In genomic region chr15:84685417-84685816, GRCm38 (mm10) we compare ENCODE assay signal across 11 mouse cellular contexts. TPM values are rescaled to one million over a fixed set of nuclear protein-coding genes. Genes with fewer than 3 reads are reported as not detected.
DNase-seq lines count a peak whose midpoint lies in the region; ATAC-seq lines count a peak whose summit lies in the region.
"Had no signal": no experiment of that assay in that cellular context is flagged by ENCODE, and none has a peak within 500 bp of the region (broad histone marks: within the 10 kb centered on the region; RNA-seq: fewer than 3 reads in every experiment).

No protein-coding gene starts in this region.

- H3K27me3 ChIP-seq in liver, embryonic 11.5 days (replicated peaks; ENCODE audit: control insufficient read depth, insufficient read depth, low read length): no peaks in the 10 kb centered on the region
- peaks cover 30% of the 10 kb centered on the region for H3K27me3 ChIP-seq in forebrain, embryonic 13.5 days

- ATAC-seq in liver, embryonic 11.5 days (replicated peaks; ENCODE audit: low FRiP score): no peak
- peak; percentile 82 to 90 for ATAC-seq in hematopoietic stem cell, adult 5-6 weeks (replicated peaks in 1 of 2; ENCODE audit: insufficient read depth in 1 of 2, low FRiP score in 2 of 2, low TSS enrichment in 1 of 2, low read depth in 1 of 2, poor library complexity in 2 of 2, severe bottlenecking in 2 of 2)
- ATAC-seq in forebrain, embryonic 13.5 days: no peak
- ATAC-seq: midbrain, embryonic 16.5 days had no signal

- WGBS in liver, embryonic 11.5 days: 27% methylated on average over 3 of the region's 3 CpGs
- 77% methylated on average over 3 of the region's 3 CpGs for WGBS in forebrain, embryonic 13.5 days

- peak; percentile 22 for DNase-seq in liver
- no peak for DNase-seq in liver, embryonic 11.5 days (ENCODE audit: low spot score)
- DNase-seq in T-cell, adult 2 months (ENCODE audit: low spot score): peak; percentile 12
- DNase-seq in spleen, adult 18-20 months: peak; percentile 67 to 84
- DNase-seq in frontal cortex, postnatal 10 days (ENCODE audit: low spot score in 2 of 2): no peak
- DNase-seq: cerebellum, adult 11-12 months; heart, postnatal 10 days had no signal

- H3K4me1 ChIP-seq in liver, embryonic 11.5 days (replicated peaks; ENCODE audit: control insufficient read depth, insufficient read depth, low read length): peaks cover 32% of the 10 kb centered on the region
- peaks cover 14% of the 10 kb centered on the region for H3K4me1 ChIP-seq in forebrain, embryonic 13.5 days

- no peak overlapping the region for H3K4me3 ChIP-seq in liver, embryonic 11.5 days (ENCODE audit: low read depth, low read length)
- H3K4me3 ChIP-seq in forebrain, embryonic 13.5 days: no peak overlapping the region

- H3K27ac ChIP-seq in liver, embryonic 11.5 days (ENCODE audit: low read depth, low read length): no peak overlapping the region
- H3K27ac ChIP-seq in forebrain, embryonic 13.5 days: no peak overlapping the region
- H3K27ac ChIP-seq: liver, embryonic 14.5 days had no signal

- H3K36me3 ChIP-seq in liver, embryonic 11.5 days (ENCODE audit: control insufficient read depth, insufficient read depth, low read length): peaks cover 13% of the 10 kb centered on the region; the same call in 1 of the 2 replicates
- no peaks in the 10 kb centered on the region for H3K36me3 ChIP-seq in forebrain, embryonic 13.5 days (ENCODE audit: poor library complexity, severe bottlenecking)

- no peak overlapping the region for H3K4me2 ChIP-seq in liver, embryonic 11.5 days
- no peak overlapping the region for H3K4me2 ChIP-seq in forebrain, embryonic 13.5 days

- no peaks in the 10 kb centered on the region for H3K9me3 ChIP-seq in liver, embryonic 11.5 days (ENCODE audit: control insufficient read depth, low read length)
- H3K9me3 ChIP-seq in forebrain, embryonic 13.5 days (replicated peaks): no peaks in the 10 kb centered on the region

- no peak overlapping the region for H3K9ac ChIP-seq in liver, embryonic 11.5 days (ENCODE audit: low read depth, low read length)
- H3K9ac ChIP-seq in forebrain, embryonic 13.5 days: no peak overlapping the region
- H3K9ac ChIP-seq: liver, embryonic 14.5 days had no signal

RNA-seq across cellular contexts. Expression of gene Prr5, which starts 16.0 kb away (rescaled TPM):
- 17.7 and 20.4 TPM in 2 replicates for polyA plus RNA-seq in liver, embryonic 11.5 days (2014; fragmentation: Nextera tagmentation; extraction: Ambion mirVana)
- total RNA-seq in hematopoietic stem cell, adult 5-6 weeks (2017): 7.7 and 10.4 TPM in 2 replicates
- 7.0 and 8.0 TPM in 2 replicates for polyA plus RNA-seq in forebrain, embryonic 13.5 days (2015; fragmentation: Nextera tagmentation; extraction: Ambion mirVana)

RNA-seq across cellular contexts. Expression of gene Arhgap8, which starts 34.4 kb away (rescaled TPM):
- polyA plus RNA-seq in liver, embryonic 11.5 days (2014; fragmentation: Nextera tagmentation; extraction: Ambion mirVana): 0.93 and 1.3 TPM in 2 replicates
- not detected in 2 replicates for total RNA-seq in hematopoietic stem cell, adult 5-6 weeks (2017)
- 0.11 and 0.34 TPM in 2 replicates for polyA plus RNA-seq in forebrain, embryonic 13.5 days (2015; fragmentation: Nextera tagmentation; extraction: Ambion mirVana)

Comparison
In these comparisons a context has a peak if more than half of its experiments do, and no peak if none do; other contexts are left out.
1. DNase-seq: peak in liver (single experiment), T-cell, adult 2 months (single experiment) and spleen, adult 18-20 months (2 of 2); none in liver, embryonic 11.5 days (single experiment) and frontal cortex, postnatal 10 days (0 of 2).
2. ATAC-seq: peak in hematopoietic stem cell, adult 5-6 weeks (2 of 2); none in liver, embryonic 11.5 days (single experiment) and forebrain, embryonic 13.5 days (single experiment).